Mouse (Mus musculus): ENCODE results near the gene Kdm1b.
A peak's percentile ranks its signal among the peaks of the same experiment; 100 is the strongest.

Kdm1b gene

GRCm38 (mm10) chr13:47112924-47113323 is 69.6 kb downstream of the Kdm1b start:
- DNase-seq = no peak

GRCm38 (mm10) chr13:47116000-47116399 is 72.7 kb downstream of the Kdm1b start:
- DNase-seq = no peak

- no peak for DNase-seq
Observed at GRCm38 (mm10) chr13:47121333-47121889, 78.1 kb downstream of the Kdm1b start.

GRCm38 (mm10) chr13:47122537-47123430 is 79.5 kb downstream of the Kdm1b start, which contains the start of gene Rnf144b:
Gene Rnf144b (plus strand): TSS chr13:47122656.
- DNase-seq = peak; percentile 76

- peak; percentile 47 for DNase-seq
Observed at GRCm38 (mm10) chr13:47124449-47124848, 81.2 kb downstream of the Kdm1b start.

GRCm38 (mm10) chr13:47124986-47125385 is 81.7 kb downstream of the Kdm1b start:
- DNase-seq = no peak

- DNase-seq = no peak
Observed at GRCm38 (mm10) chr13:47125595-47125994, 82.3 kb downstream of the Kdm1b start.

GRCm38 (mm10) chr13:47129090-47129489 is 85.8 kb downstream of the Kdm1b start:
- no peak for DNase-seq

- no peak for DNase-seq
Observed at GRCm38 (mm10) chr13:47133058-47133457, 89.8 kb downstream of the Kdm1b start.

GRCm38 (mm10) chr13:47134836-47135235 is 91.5 kb downstream of the Kdm1b start:
- DNase-seq = no peak
